Mouse (Mus musculus) stomach, embryonic 14.5 days (tissue): Measurements from ENCODE around the gene Ttyh2. TPM values are rescaled to one million over a fixed set of nuclear protein-coding genes. Genes with fewer than 3 reads are reported as not detected.

Experiments
- ATAC-seq: fragments of 200-750 bp; cut with Nextera tagmentation; 2 replicates; pipeline ENCODE4 v1.8.0; 2017; ENCODE audit warnings: low read depth, moderate TSS enrichment; ENCODE audit not compliant: insufficient number of reproducible peaks, insufficient read depth, low FRiP score
- H3K27ac ChIP-seq: fragments of 300-500 bp; sonication (generic); 2 replicates; pipeline ENCODE4 v1.5.1; 2014; ENCODE audit warnings: mild to moderate bottlenecking, low read length, moderate library complexity, mixed read lengths
- H3K27me3 ChIP-seq: fragments of 300-500 bp; sonication (generic); 2 replicates; pipeline ENCODE4 v1.6.1; 2014; ENCODE audit warnings: low read length, control low read depth, mixed read lengths; ENCODE audit not compliant: control insufficient read depth, insufficient read depth
- H3K36me3 ChIP-seq: fragments of 300-500 bp; sonication (generic); 2 replicates; pipeline ENCODE4 v1.6.1; 2014; ENCODE audit warnings: mild to moderate bottlenecking, control low read depth, low read length, moderate library complexity, mixed read lengths; ENCODE audit not compliant: control insufficient read depth, insufficient read depth
- H3K4me1 ChIP-seq: fragments of 300-500 bp; sonication (generic); 2 replicates; pipeline ENCODE4 v1.6.1; 2014; ENCODE audit warnings: low read length, control low read depth, mixed read lengths; ENCODE audit not compliant: control insufficient read depth, insufficient read depth
- H3K4me2 ChIP-seq: fragments of 300-500 bp; sonication (generic); replicated peaks from 2 replicates; pipeline ENCODE4 v1.6.1; 2014; ENCODE audit warnings: low read depth, low read length, control low read depth
- H3K4me3 ChIP-seq: fragments of 300-500 bp; sonication (generic); 2 replicates; pipeline ENCODE4 v1.5.1; 2014; ENCODE audit warnings: low read depth, low read length, control low read depth
- H3K9ac ChIP-seq: fragments of 300-500 bp; sonication (generic); replicated peaks from 2 replicates; pipeline ENCODE4 v1.6.1; 2014; ENCODE audit warnings: low read depth, mild to moderate bottlenecking, control low read depth, low read length, moderate library complexity, mixed read lengths
- H3K9me3 ChIP-seq: fragments of 300-500 bp; sonication (generic); 2 replicates; pipeline ENCODE4 v1.6.1; 2016; ENCODE audit warnings: low read depth, low read length, control low read depth; ENCODE audit not compliant: control insufficient read depth
- WGBS: fragments of 180-500 bp; shearing (Covaris S2); extraction: QIAGEN DNeasy Blood & Tissue Kit; methylation state at CpG from one replicate; pipeline ENCODE4 v1.1.7; 2014; 5-methylcytosine and 5-hydroxymethylcytosine counted together
- polyA plus RNA-seq: library from polyadenylated mRNA; unstranded; fragments of >200 nt; fragmentation: Nextera tagmentation; extraction: Ambion mirVana; gene quantifications from 2 replicates; pipeline ENCODE4 v1.2.1, GENCODE M21; 2014

The Ttyh2 gene
- polyA plus RNA-seq, 1 experiment from 2014 or later = 12.5 TPM

- Histone ChIP-seq H3K27ac (no peak overlapping the region), H3K4me2 (no peak overlapping the region), H3K9ac (no peak overlapping the region), H3K4me1 (no peaks in the 10 kb centered on the region), H3K27me3 (no peaks in the 10 kb centered on the region), H3K4me3 (no peak overlapping the region), H3K36me3 (no peaks in the 10 kb centered on the region), H3K9me3 (no peaks in the 10 kb centered on the region)
- ATAC-seq = no peak
- WGBS = 90% methylated on average over 7 of the region's 7 CpGs
Observed at GRCm38 (mm10) chr11:114698496-114698895, 23.3 kb downstream of the Ttyh2 start.

- no peak overlapping the region for H3K9ac ChIP-seq
- H3K4me1 ChIP-seq = no peaks in the 10 kb centered on the region
- 63% methylated on average over 12 of the region's 12 CpGs for WGBS
- no peaks in the 10 kb centered on the region for H3K9me3 ChIP-seq
- no peak for ATAC-seq
- H3K27ac ChIP-seq = no peak overlapping the region
- no peaks in the 10 kb centered on the region for H3K27me3 ChIP-seq
- no peak overlapping the region for H3K4me3 ChIP-seq
- H3K36me3 ChIP-seq = no peaks in the 10 kb centered on the region
- no peak overlapping the region for H3K4me2 ChIP-seq
Observed at GRCm38 (mm10) chr11:114699511-114699910, 24.3 kb downstream of the Ttyh2 start.

- Histone ChIP-seq H3K9me3 (no peaks in the 10 kb centered on the region), H3K4me2 (no peak overlapping the region), H3K4me3 (no peak overlapping the region), H3K36me3 (no peaks in the 10 kb centered on the region), H3K9ac (no peak overlapping the region), H3K27me3 (no peaks in the 10 kb centered on the region), H3K27ac (no peak overlapping the region), H3K4me1 (no peaks in the 10 kb centered on the region)
- no peak for ATAC-seq
- 82% methylated on average over 15 of the region's 15 CpGs for WGBS
Observed at GRCm38 (mm10) chr11:114702311-114702995, 27.2 kb downstream of the Ttyh2 start.

- 84% methylated on average over 6 of the region's 6 CpGs for WGBS
- Histone ChIP-seq H3K36me3 (no peaks in the 10 kb centered on the region), H3K4me3 (no peak overlapping the region), H3K9me3 (no peaks in the 10 kb centered on the region), H3K9ac (no peak overlapping the region), H3K27me3 (no peaks in the 10 kb centered on the region), H3K4me2 (no peak overlapping the region), H3K27ac (no peak overlapping the region), H3K4me1 (no peaks in the 10 kb centered on the region)
- ATAC-seq = no peak
Observed at GRCm38 (mm10) chr11:114702996-114703361, 27.7 kb downstream of the Ttyh2 start.

GRCm38 (mm10) chr11:114704071-114704913, 29.1 kb downstream of the Ttyh2 start:
- H3K27ac ChIP-seq = no peak overlapping the region
- no peaks in the 10 kb centered on the region for H3K36me3 ChIP-seq
- no peaks in the 10 kb centered on the region for H3K27me3 ChIP-seq
- 65% methylated on average over 22 of the region's 22 CpGs for WGBS
- H3K9me3 ChIP-seq = no peaks in the 10 kb centered on the region
- no peak overlapping the region for H3K4me3 ChIP-seq
- H3K4me1 ChIP-seq = no peaks in the 10 kb centered on the region
- peak; percentile 56; the same call in 1 of the 2 replicates for ATAC-seq
- no peak overlapping the region for H3K4me2 ChIP-seq
- H3K9ac ChIP-seq = no peak overlapping the region

- Histone ChIP-seq H3K9me3 (no peaks in the 10 kb centered on the region), H3K4me2 (no peak overlapping the region), H3K27ac (no peak overlapping the region), H3K4me3 (no peak overlapping the region), H3K4me1 (no peaks in the 10 kb centered on the region), H3K27me3 (no peaks in the 10 kb centered on the region), H3K9ac (no peak overlapping the region), H3K36me3 (no peaks in the 10 kb centered on the region)
- no peak for ATAC-seq
- 83% methylated on average over 5 of the region's 5 CpGs for WGBS
Observed at GRCm38 (mm10) chr11:114706358-114706757, 31.1 kb downstream of the Ttyh2 start.

- WGBS = 80% methylated on average over 3 of the region's 3 CpGs
- Histone ChIP-seq H3K27me3 (no peaks in the 10 kb centered on the region), H3K36me3 (no peaks in the 10 kb centered on the region), H3K27ac (no peak overlapping the region), H3K4me3 (no peak overlapping the region), H3K4me2 (no peak overlapping the region), H3K4me1 (no peaks in the 10 kb centered on the region), H3K9ac (no peak overlapping the region), H3K9me3 (no peaks in the 10 kb centered on the region)
- no peak for ATAC-seq
Observed at GRCm38 (mm10) chr11:114711393-114711792, 36.2 kb downstream of the Ttyh2 start.

- Histone ChIP-seq H3K9ac (no peak overlapping the region), H3K36me3 (no peaks in the 10 kb centered on the region), H3K9me3 (no peaks in the 10 kb centered on the region), H3K4me3 (no peak overlapping the region), H3K4me1 (no peaks in the 10 kb centered on the region), H3K27ac (no peak overlapping the region), H3K4me2 (no peak overlapping the region), H3K27me3 (no peaks in the 10 kb centered on the region)
- ATAC-seq = no peak
- WGBS = 84% methylated on average over 12 of the region's 12 CpGs
Observed at GRCm38 (mm10) chr11:114711861-114712260, 36.6 kb downstream of the Ttyh2 start.
